Mouse (Mus musculus) liver, embryonic 11.5 days (tissue): Measurements from ENCODE around the gene Ccsap. TPM values are rescaled to one million over a fixed set of nuclear protein-coding genes. Genes with fewer than 3 reads are reported as not detected.

Experiments used
- ATAC-seq: fragments of 200-750 bp; cut with Nextera tagmentation; replicated peaks from 2 replicates; pipeline ENCODE4 v1.8.0; 2017; ENCODE audit warnings: moderate number of reproducible peaks, mild to moderate bottlenecking, moderate TSS enrichment, moderate library complexity; ENCODE audit not compliant: low FRiP score
- DNase-seq: peaks from one replicate; pipeline ENCODE4 v3.0.0-alpha.2; 2017; ENCODE audit warnings: low spot score
- H3K27ac ChIP-seq: fragments of 300-500 bp; sonication (generic); 2 replicates; pipeline ENCODE4 v1.5.1; 2014; ENCODE audit warnings: mild to moderate bottlenecking, low read depth, low read length, control low read depth
- H3K27me3 ChIP-seq: fragments of 300-500 bp; sonication (generic); replicated peaks from 2 replicates; pipeline ENCODE4 v1.6.1; 2014; ENCODE audit warnings: low read length, mixed read lengths; ENCODE audit not compliant: control insufficient read depth, insufficient read depth
- H3K36me3 ChIP-seq: fragments of 300-500 bp; sonication (generic); 2 replicates; pipeline ENCODE4 v1.6.1; 2014; ENCODE audit warnings: mild to moderate bottlenecking, low read length, moderate library complexity, mixed read lengths; ENCODE audit not compliant: control insufficient read depth, insufficient read depth
- H3K4me1 ChIP-seq: fragments of 300-500 bp; sonication (generic); replicated peaks from 2 replicates; pipeline ENCODE4 v1.6.1; 2014; ENCODE audit warnings: low read length, mixed read lengths; ENCODE audit not compliant: control insufficient read depth, insufficient read depth
- H3K4me2 ChIP-seq: fragments of 300-500 bp; sonication (generic); 2 replicates; pipeline ENCODE4 v1.6.1; 2014; ENCODE audit warnings: mild to moderate bottlenecking, control low read depth, moderate library complexity
- H3K4me3 ChIP-seq: fragments of 300-500 bp; sonication (generic); 2 replicates; pipeline ENCODE4 v1.5.1; 2014; ENCODE audit warnings: low read depth, low read length, control low read depth
- H3K9ac ChIP-seq: fragments of 300-500 bp; sonication (generic); 2 replicates; pipeline ENCODE4 v1.6.1; 2014; ENCODE audit warnings: low read depth, low read length, control low read depth
- H3K9me3 ChIP-seq: fragments of 300-500 bp; sonication (generic); 2 replicates; pipeline ENCODE4 v1.6.1; 2016; ENCODE audit warnings: low read length, inconsistent platforms, mixed read lengths; ENCODE audit not compliant: control insufficient read depth
- WGBS: fragments of 180-500 bp; shearing (Covaris S2); extraction: QIAGEN DNeasy Blood & Tissue Kit; methylation state at CpG from one replicate; pipeline ENCODE4 v1.1.7; 2014; 5-methylcytosine and 5-hydroxymethylcytosine counted together
- polyA plus RNA-seq: library from polyadenylated mRNA; unstranded; fragments of >200 nt; fragmentation: Nextera tagmentation; extraction: Ambion mirVana; gene quantifications from 2 replicates; pipeline ENCODE4 v1.2.1, GENCODE M21; 2014

The Ccsap gene
- polyA plus RNA-seq, 1 experiment from 2014 or later: 4.6 TPM

DNA sequence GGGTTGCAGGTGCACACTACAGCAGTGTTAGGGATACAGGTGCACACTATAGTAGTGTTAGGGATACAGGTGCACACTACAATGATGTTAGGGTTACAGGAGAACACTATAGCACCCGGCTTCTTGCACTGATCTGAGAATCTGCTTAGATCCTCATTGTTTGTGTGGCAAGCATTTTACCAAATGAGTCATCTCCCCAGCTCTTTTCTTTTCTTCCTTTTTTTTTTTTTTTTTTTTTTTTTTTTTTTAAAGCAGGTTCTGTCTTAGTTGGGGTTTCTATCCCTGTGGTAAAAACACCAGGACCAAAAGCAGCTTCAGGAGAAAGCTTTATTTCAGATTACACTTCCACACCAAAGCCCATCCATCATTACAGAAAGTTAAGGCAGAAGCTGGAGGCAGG is 56.4 kb downstream of the Ccsap start:
- WGBS: 68% methylated on average over 1 of the region's 1 CpGs
- no peaks in the 10 kb centered on the region for H3K36me3 ChIP-seq
- no peak overlapping the region for H3K4me2 ChIP-seq
- H3K4me1 ChIP-seq: peaks cover 41% of the 10 kb centered on the region
- H3K9ac ChIP-seq: no peak overlapping the region
- H3K4me3 ChIP-seq: no peak overlapping the region
- no peaks in the 10 kb centered on the region for H3K27me3 ChIP-seq
- no peak overlapping the region for H3K27ac ChIP-seq
- ATAC-seq (no peak), DNase-seq (no peak)
- H3K9me3 ChIP-seq: peaks cover 4% of the 10 kb centered on the region; the same call in 1 of the 2 replicates

GRCm38 (mm10) chr8:123801538-123801937 is 58.5 kb downstream of the Ccsap start:
- Histone ChIP-seq H3K4me1 (peaks cover 36% of the 10 kb centered on the region), H3K4me3 (no peak overlapping the region), H3K9ac (no peak overlapping the region), H3K4me2 (no peak overlapping the region), H3K36me3 (no peaks in the 10 kb centered on the region), H3K9me3 (peaks cover 4% of the 10 kb centered on the region; the same call in 1 of the 2 replicates), H3K27me3 (no peaks in the 10 kb centered on the region), H3K27ac (no peak overlapping the region)
- no peak for ATAC-seq
- DNase-seq: no peak
- 80% methylated on average over 2 of the region's 2 CpGs for WGBS

DNA sequence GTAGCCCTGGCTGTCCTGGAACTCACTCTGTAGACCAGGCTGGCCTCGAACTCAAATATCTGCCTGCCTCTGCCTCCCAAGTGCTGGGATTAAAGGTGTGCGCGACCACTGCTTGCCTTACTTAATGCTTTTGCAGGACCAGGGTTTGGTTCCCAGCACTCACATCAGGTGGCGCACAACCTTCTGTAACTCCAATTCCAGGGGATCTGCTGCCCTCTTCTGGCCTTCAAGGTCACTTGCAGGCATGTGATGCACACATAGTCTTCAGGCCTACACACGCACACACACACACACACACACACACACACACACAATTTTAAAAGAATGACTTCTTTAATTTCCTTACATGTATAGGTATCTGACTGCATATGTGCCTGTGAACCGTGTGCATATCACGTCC is 59.1 kb downstream of the Ccsap start:
- DNase-seq: no peak
- no peak overlapping the region for H3K4me3 ChIP-seq
- H3K27me3 ChIP-seq: no peaks in the 10 kb centered on the region
- H3K36me3 ChIP-seq: no peaks in the 10 kb centered on the region
- peaks cover 36% of the 10 kb centered on the region for H3K4me1 ChIP-seq
- no peak overlapping the region for H3K4me2 ChIP-seq
- H3K27ac ChIP-seq: no peak overlapping the region
- no peak overlapping the region for H3K9ac ChIP-seq
- 88% methylated on average over 7 of the region's 7 CpGs for WGBS
- no peak for ATAC-seq
- H3K9me3 ChIP-seq: peaks cover 4% of the 10 kb centered on the region; the same call in 1 of the 2 replicates

- no peak overlapping the region for H3K4me2 ChIP-seq
- H3K9me3 ChIP-seq: peaks cover 4% of the 10 kb centered on the region; the same call in 1 of the 2 replicates
- H3K27ac ChIP-seq: peak overlapping the region; percentile 57; the same call in 1 of the 2 replicates
- H3K4me1 ChIP-seq: peaks cover 29% of the 10 kb centered on the region
- no peak overlapping the region for H3K4me3 ChIP-seq
- WGBS: 47% methylated on average over 3 of the region's 3 CpGs
- no peaks in the 10 kb centered on the region for H3K36me3 ChIP-seq
- H3K9ac ChIP-seq: peak overlapping the region; percentile 6; the same call in 1 of the 2 replicates
- DNase-seq (no peak), ATAC-seq (no peak)
- H3K27me3 ChIP-seq: no peaks in the 10 kb centered on the region
These were observed 60.1 kb downstream of the Ccsap start for GRCm38 (mm10) chr8:123799885-123800284.

- DNase-seq: no peak
- 0 out of 2 replicates have a peak overlapping the region, but pooled peaks have one; percentile 13 for H3K27ac ChIP-seq
These were observed 60.6 kb downstream of the Ccsap start for GRCm38 (mm10) chr8:123799434-123799833.

DNA sequence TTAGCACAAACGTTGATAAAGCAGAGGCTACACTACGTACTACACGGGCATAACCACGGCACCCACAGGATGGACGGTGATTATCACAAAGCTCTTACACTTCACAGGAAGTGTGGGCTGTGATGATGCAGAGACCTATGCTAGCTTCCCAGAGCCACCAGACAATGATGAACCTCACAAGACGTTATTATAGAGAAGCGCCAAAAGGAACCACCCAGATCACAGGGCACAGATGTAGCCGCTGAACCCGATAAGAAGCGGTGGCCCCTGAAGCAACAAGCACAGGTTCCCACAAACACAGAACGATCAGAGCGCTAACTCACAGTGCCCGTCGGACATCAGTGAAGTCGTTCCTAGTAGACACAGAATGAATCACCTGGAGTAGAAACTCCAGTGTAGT is 62.1 kb downstream of the Ccsap start:
- DNase-seq (peak; percentile 55), ATAC-seq (peak; percentile 91)
- Histone ChIP-seq H3K4me3 (no peak overlapping the region), H3K4me1 (peaks cover 29% of the 10 kb centered on the region), H3K36me3 (no peaks in the 10 kb centered on the region), H3K9me3 (peaks cover 4% of the 10 kb centered on the region; the same call in 1 of the 2 replicates), H3K27me3 (no peaks in the 10 kb centered on the region), H3K27ac (peak overlapping the region; percentile 88), H3K9ac (0 out of 2 replicates have a peak overlapping the region, but pooled peaks have one; percentile 34), H3K4me2 (peak overlapping the region; percentile 5)
- WGBS: 48% methylated on average over 15 of the region's 15 CpGs

More at GRCm38 (mm10) chr8:123799434-123799833, 60.6 kb downstream of the Ccsap start:
- Histone ChIP-seq H3K4me3 (no peak overlapping the region), H3K9ac (no peak overlapping the region), H3K4me2 (no peak overlapping the region), H3K9me3 (peaks cover 4% of the 10 kb centered on the region; the same call in 1 of the 2 replicates), H3K27me3 (no peaks in the 10 kb centered on the region), H3K36me3 (no peaks in the 10 kb centered on the region), H3K4me1 (peaks cover 29% of the 10 kb centered on the region)
- ATAC-seq: no peak
- 79% methylated on average over 6 of the region's 6 CpGs for WGBS

DNA sequence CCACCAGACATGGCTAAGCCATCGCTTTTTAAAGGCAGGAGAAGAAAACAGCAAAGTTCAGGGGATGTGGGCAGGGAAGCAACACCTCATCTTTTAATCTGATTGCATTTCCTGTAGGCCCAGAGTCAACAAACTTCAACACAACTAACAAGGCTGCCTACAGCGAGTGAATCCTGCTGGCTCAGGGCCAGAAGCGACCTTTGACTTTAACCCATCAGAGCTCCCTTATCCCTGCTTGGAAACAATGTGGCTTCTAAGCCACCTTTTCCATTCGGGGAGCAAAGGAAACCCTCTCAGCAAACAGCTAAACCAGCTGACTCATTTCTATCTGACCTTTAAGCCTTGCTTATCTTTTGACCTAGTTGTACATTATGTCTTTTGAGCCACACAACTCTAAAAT is 63.3 kb downstream of the Ccsap start:
- WGBS: 37% methylated on average over 4 of the region's 4 CpGs
- no peak for DNase-seq

GRCm38 (mm10) chr8:123794766-123795165 is 65.2 kb downstream of the Ccsap start:
- H3K4me2 ChIP-seq: no peak overlapping the region
- no peaks in the 10 kb centered on the region for H3K9me3 ChIP-seq
- WGBS: 80% methylated on average over 4 of the region's 4 CpGs
- H3K36me3 ChIP-seq: no peaks in the 10 kb centered on the region
- no peak overlapping the region for H3K4me3 ChIP-seq
- no peak overlapping the region for H3K9ac ChIP-seq
- peaks cover 25% of the 10 kb centered on the region for H3K4me1 ChIP-seq
- no peak overlapping the region for H3K27ac ChIP-seq
- H3K27me3 ChIP-seq: no peaks in the 10 kb centered on the region
- DNase-seq (no peak), ATAC-seq (no peak)

More for the DNA sequence above, 63.3 kb downstream of the Ccsap start:
- no peak for ATAC-seq
- Histone ChIP-seq H3K36me3 (no peaks in the 10 kb centered on the region), H3K4me1 (peaks cover 32% of the 10 kb centered on the region), H3K9ac (no peak overlapping the region), H3K4me2 (no peak overlapping the region), H3K27ac (peak overlapping the region; percentile 88; the same call in 1 of the 2 replicates), H3K27me3 (no peaks in the 10 kb centered on the region), H3K4me3 (no peak overlapping the region), H3K9me3 (peaks cover 4% of the 10 kb centered on the region; the same call in 1 of the 2 replicates)

- no peak for DNase-seq
- ATAC-seq: no peak
- peaks cover 22% of the 10 kb centered on the region for H3K4me1 ChIP-seq
- 0 out of 2 replicates have a peak, but pooled peaks cover 3% of the 10 kb centered on the region for H3K27me3 ChIP-seq
- no peak overlapping the region for H3K4me3 ChIP-seq
- H3K4me2 ChIP-seq: no peak overlapping the region
- no peaks in the 10 kb centered on the region for H3K9me3 ChIP-seq
- no peak overlapping the region for H3K27ac ChIP-seq
- 49% methylated on average over 10 of the region's 10 CpGs for WGBS
- no peak overlapping the region for H3K9ac ChIP-seq
- no peaks in the 10 kb centered on the region for H3K36me3 ChIP-seq
These were observed 66.1 kb downstream of the Ccsap start for GRCm38 (mm10) chr8:123793900-123794299.
